Mouse (Mus musculus) left cerebral cortex, postnatal 4 days (tissue): ENCODE data around the gene Trim54. TPM values are rescaled to one million over a fixed set of nuclear protein-coding genes. Genes with fewer than 3 reads are reported as not detected.

Source experiments
- DNase-seq: peaks from one replicate; pipeline ENCODE4 v3.0.0-alpha.2; 2022
- intact Hi-C: fragments of 180-260 bp; cut with DNase I; formaldehyde crosslinking; loops from one replicate; pipeline ENCODE4 v1.15.1; 2025
- total RNA-seq, 2 experiments: library from RNA; stranded (reverse); gene quantifications; 2 replicates each; pipeline ENCODE4 v1.2.3; 2021

Gene Trim54
- not detected for total RNA-seq

- intact Hi-C loops = no loop called here
- DNase-seq = no peak
Measured at GRCm38 (mm10) chr5:31116354-31116753, at the start of gene Trim54. TSS of gene Trim54 (plus strand) at chr5:31116712.

GRCm38 (mm10) chr5:31069810-31070209, 46.7 kb upstream of the Trim54 start:
- no peak for DNase-seq
- intact Hi-C loops = no loop called here

GRCm38 (mm10) chr5:31071059-31071458, 45.5 kb upstream of the Trim54 start:
- intact Hi-C loops = no loop called here
- no peak for DNase-seq

GRCm38 (mm10) chr5:31071821-31072220, 44.7 kb upstream of the Trim54 start:
- intact Hi-C loops = no loop called here
- no peak for DNase-seq

- intact Hi-C loops = no loop called here
- DNase-seq = no peak
Measured at GRCm38 (mm10) chr5:31073176-31073575, 43.3 kb upstream of the Trim54 start.

- intact Hi-C loops = no loop called here
- no peak for DNase-seq
Measured at GRCm38 (mm10) chr5:31076346-31076745, 40.2 kb upstream of the Trim54 start.

- intact Hi-C loops = no loop called here
- DNase-seq = no peak
Measured at GRCm38 (mm10) chr5:31080059-31080794, 36.3 kb upstream of the Trim54 start.

GRCm38 (mm10) chr5:31080795-31081164, 35.7 kb upstream of the Trim54 start:
- intact Hi-C loops = no loop called here
- no peak for DNase-seq

GRCm38 (mm10) chr5:31081386-31081785, 35.1 kb upstream of the Trim54 start:
- peak; percentile 63 for DNase-seq

GRCm38 (mm10) chr5:31082355-31082754, 34.2 kb upstream of the Trim54 start:
- intact Hi-C loops = no loop called here
- peak; percentile 75 for DNase-seq

More at GRCm38 (mm10) chr5:31081386-31081785, 35.1 kb upstream of the Trim54 start:
- intact Hi-C loops = no loop called here

GRCm38 (mm10) chr5:31082935-31083625, 33.4 kb upstream of the Trim54 start:
- no peak for DNase-seq

GRCm38 (mm10) chr5:31083949-31084348, 32.6 kb upstream of the Trim54 start:
- no peak for DNase-seq
- intact Hi-C loops = no loop called here

More at GRCm38 (mm10) chr5:31082935-31083625, 33.4 kb upstream of the Trim54 start:
- intact Hi-C loops = no loop called here

GRCm38 (mm10) chr5:31086606-31087005, 29.9 kb upstream of the Trim54 start:
- no peak for DNase-seq
- intact Hi-C loops = no loop called here

- intact Hi-C loops = no loop called here
Measured at GRCm38 (mm10) chr5:31087131-31087530, 29.4 kb upstream of the Trim54 start.

GRCm38 (mm10) chr5:31092231-31092975, 24.1 kb upstream of the Trim54 start:
- no peak for DNase-seq
- intact Hi-C loops = no loop called here

More at GRCm38 (mm10) chr5:31087131-31087530, 29.4 kb upstream of the Trim54 start:
- DNase-seq = no peak

GRCm38 (mm10) chr5:31093151-31094041, 23.1 kb upstream of the Trim54 start:
- DNase-seq = peak; percentile 26
- intact Hi-C loops = no loop called here

GRCm38 (mm10) chr5:31094100-31094798, 22.3 kb upstream of the Trim54 start:
- intact Hi-C loops = no loop called here
- no peak for DNase-seq

- intact Hi-C loops = no loop called here
- peak; percentile 36 for DNase-seq
Measured at GRCm38 (mm10) chr5:31094799-31095691, 21.5 kb upstream of the Trim54 start.
